Mouse (Mus musculus) brain, embryonic 14.5 days (tissue): ENCODE measurements at regions not wholly inside any gene's neighbourhood (a gene's known extent, or its start where the extent isn't known, plus 50 kb on each side); places are given as distances from the start of the nearest gene placed in this dataset.

Experiments
- CTCF ChIP-seq: fragments of 200-500 bp; IDR thresholded peaks from 2 replicates; pipeline ENCODE4 v1.5.1; 2012; ENCODE audit warnings: inconsistent platforms, mild to moderate bottlenecking, moderate library complexity, borderline replicate concordance; ENCODE audit not compliant: insufficient read depth, insufficient read length; ENCODE audit errors: extremely low read depth
- POLR2A ChIP-seq: fragments of 200-500 bp; IDR thresholded peaks from 2 replicates; pipeline ENCODE4 v1.6.1; 2012; ENCODE audit warnings: mild to moderate bottlenecking, inconsistent platforms, borderline replicate concordance; ENCODE audit not compliant: poor library complexity, insufficient read depth, insufficient read length, severe bottlenecking; ENCODE audit errors: extremely low read depth

GRCm38 (mm10) chr2:169090256-169090655, 134.9 kb upstream of the Zfp64 start:
- TF ChIP-seq POLR2A = no peak
- TF ChIP-seq CTCF = peak; percentile 39; the same call in 1 of the 2 replicates
